Mouse (Mus musculus): Measurements from ENCODE around the gene Ldb2.

Gene Ldb2

DNA sequence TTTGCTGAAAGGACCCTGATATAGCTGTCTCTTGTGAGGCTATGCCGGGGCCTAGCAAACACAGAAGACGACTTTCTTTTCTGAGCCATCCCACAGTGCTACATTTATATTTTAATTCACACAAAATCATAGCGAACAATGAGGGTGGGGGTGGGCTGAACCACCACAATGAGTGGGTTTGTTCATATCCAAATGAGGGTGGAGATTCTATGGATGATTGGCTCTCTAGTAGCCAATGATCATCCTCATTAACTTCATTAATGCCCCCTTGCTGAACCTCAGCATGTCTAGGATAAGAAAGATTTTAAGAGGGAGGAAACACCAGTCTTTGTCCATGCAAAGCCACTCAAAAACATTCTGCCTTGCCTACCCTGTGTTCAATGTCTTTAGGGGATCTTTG lies 156.4 kb downstream of the Ldb2 start:
- DNase-seq = no peak

DNA sequence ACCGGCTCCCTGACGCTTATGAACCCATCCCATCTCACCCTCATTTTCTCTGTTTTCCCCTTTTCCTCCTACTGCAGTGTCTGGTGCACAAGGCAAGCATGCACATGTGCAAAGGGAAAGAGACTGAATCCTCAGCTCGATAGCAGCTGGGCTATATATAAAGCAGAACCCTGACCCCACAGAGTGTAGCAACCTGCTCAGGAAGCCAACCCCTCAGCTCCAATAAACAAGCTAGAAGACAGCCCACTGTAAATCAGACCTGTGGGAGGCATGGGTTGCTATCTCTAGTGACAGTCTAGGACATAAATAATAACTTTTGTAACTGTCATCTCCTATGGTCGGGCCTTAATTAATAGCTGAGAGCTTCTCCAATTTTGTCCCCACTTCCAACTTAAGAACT lies 158.4 kb downstream of the Ldb2 start:
- no peak for DNase-seq

DNA sequence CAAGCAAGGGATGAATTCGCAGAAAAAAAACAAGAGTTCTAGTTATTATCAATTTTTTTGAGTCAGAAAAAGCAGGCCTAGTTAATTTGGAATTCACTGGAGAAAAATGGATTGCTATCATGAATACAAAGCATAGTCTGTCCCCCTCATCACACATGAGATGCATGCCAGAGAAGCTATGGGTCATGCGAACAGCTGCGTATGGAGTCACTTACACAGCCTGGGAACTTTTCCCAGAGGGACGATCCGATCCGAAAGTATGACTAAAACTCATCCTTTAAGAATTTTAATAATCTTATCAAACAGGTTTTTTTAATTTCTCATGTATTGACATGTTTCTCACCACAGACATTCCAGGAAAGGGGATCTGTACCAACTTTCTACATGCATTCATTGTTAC lies 163.9 kb downstream of the Ldb2 start:
- no peak for DNase-seq

DNA sequence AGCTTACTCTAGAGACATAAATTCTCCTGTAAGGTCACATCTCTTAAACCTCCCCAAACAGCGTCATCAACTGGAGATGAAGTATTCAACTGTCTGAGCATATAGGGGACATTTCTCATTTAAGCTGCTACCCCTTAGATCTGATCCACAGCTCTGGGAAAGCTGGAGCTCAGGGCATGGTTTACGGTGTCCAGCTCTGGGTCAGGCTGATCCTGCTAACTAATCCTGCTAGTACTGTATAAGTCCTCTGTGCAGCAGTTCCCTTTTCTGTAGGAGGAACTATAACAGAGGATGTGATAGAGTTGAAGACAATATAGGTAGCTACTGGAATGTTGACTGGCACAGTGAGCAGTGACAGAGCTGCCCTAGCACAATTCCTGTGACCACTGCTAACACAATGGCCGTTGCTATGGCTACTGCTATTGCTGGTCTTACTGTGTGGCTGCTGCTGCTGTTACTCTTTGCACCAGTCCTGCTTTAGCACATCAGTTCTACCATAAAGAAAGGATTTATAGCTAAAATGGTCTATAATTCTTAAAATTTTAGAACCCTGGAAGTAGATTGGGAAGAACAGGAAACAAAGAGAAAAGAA lies 170.3 kb downstream of the Ldb2 start:
- no peak for DNase-seq

DNA sequence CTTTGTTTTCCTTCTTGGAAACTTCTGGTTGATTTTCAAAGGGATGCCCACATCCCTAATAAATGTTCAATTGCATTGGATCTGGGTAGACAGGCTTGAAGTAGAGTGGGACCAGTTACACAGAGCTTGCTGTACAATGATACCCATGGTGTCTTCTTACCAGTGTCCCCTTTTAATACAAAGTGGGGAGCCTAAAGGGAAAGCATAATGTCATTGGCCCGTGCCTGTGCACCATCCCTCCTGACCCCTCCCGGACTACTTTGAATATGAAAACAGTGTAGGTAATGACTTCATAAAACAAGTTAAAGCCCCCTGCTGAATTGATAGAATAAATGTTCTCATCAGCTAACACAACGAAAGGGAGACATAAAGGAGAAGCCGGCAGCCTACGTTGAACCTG lies 172.0 kb downstream of the Ldb2 start:
- DNase-seq = no peak

DNA sequence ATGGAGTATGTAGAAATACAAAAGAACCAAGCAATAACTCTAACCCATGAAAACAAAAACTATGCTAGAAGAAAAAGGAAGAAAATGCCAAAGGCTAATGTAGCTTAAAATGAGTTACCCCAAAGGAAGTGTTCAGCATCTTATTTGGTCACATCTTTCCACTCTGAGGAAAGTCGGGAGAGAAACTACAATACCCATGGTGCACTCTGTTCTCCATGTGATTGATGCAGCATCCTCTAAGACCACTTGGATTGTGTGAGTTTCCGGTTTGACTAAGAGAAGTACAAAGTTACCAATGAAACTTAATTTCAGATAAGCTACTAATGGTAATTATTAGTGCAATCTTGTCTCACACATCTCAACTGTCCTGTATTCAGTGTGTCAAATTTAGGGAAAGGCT lies 172.6 kb downstream of the Ldb2 start:
- DNase-seq = no peak

DNA sequence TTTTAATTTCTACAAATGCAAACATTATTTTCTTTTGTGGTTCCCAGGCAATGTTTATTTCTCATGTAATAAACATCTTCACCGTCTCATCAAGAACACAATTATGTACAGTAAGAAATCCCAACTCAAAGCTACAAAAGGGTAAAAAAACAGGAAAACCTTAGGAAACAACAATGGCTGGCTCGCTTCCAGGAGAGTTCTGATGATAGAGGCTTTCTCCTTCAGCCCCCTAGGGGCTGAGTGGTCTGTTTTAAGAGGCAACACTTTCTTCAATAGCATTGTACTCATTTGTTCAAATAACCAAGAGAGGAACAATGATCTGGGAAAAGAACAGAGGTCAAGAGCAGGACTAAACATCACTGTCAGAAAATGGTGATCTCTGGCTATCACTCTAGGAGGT lies 173.4 kb downstream of the Ldb2 start:
- no peak for DNase-seq

DNA sequence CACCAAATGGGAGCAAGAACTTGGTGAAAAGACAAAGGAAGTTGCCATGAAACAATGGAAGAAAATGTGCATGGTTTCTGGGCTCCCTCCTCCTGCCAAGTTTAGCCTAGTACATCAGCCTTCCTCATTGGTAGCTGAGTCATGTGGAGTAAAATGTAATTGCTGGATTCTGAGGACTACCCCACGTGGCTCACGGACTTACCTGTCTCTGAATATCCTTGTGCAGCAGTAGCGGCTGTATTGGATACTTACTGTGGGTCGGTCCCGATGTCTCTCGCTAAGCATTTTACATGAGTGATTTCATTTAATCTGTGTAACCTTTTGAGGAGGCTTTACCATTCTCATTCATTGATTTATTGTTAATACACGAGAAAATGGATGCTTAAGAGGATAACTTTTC lies 183.8 kb downstream of the Ldb2 start:
- no peak for DNase-seq

DNA sequence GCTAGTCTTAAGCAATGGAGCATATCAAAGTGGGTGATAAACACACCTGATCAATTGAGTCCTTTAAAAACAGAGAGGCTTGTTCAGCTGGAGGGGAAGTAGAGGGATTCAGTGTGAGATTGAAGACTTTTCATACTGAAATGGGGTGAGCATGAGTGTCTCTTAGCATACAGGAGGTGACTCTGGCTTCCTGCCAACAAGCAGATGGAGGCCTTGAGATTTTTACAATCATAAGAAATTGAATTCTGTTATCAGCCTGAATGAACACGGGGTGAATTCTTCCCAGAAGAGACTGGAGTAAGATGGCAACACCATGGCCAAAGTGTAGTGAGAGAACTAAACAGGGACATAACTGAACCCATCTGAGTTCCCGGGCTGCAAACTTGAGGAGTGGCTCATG lies 190.6 kb downstream of the Ldb2 start:
- peak; percentile 32 for DNase-seq

DNA sequence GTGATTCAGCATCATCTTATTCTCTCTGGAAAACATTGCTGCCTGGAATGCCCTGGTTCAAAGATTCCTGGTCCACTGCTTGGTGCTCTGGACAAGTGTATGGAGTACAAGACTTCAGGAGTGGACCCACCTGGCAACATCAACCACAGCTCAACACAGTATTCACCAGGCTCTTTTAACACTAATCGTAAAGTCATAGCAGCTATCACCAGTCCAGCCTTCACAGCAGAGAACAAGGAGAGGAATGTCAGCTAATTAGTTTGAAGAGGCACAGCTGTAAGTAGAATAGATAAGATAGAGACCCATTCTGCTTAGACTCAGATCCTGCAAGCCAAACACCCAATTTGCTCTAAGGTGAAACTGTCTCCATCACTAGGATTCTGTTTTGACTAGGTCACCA lies 198.1 kb downstream of the Ldb2 start:
- no peak for DNase-seq

DNA sequence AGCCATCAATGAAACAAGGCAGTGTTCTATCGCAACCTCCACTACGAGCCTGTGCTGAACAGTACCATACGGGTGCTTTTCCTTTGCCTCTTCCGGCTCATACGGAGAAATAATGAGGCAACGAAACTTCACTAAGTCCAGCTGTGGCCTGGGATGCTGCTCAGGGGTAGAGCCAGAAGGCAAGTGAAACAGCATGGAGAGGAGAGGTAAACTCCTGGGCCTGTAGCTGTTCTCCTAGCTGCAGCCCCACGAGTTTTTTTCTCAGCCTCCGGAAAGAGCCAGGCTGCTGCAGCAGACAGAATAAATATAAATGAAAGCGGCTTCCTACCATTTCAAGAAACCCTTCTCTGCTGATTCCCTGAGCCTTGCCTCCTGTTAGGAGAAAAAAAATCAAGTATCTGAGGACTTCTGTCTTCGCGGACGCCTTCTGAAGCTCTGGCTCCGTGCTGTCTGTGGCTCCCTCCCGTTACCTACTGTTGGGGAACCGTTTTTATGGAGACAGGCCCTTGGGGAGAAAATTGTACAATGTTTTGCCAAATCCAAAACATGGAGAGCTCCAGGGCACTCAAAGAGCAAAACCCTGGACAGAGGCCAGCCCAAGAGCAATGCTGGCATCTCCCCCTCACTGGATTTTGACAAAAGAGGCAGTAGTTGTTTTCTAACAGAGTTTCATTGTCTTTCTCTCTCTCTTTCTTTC lies 205.8 kb downstream of the Ldb2 start:
- peak; percentile 51 for DNase-seq

DNA sequence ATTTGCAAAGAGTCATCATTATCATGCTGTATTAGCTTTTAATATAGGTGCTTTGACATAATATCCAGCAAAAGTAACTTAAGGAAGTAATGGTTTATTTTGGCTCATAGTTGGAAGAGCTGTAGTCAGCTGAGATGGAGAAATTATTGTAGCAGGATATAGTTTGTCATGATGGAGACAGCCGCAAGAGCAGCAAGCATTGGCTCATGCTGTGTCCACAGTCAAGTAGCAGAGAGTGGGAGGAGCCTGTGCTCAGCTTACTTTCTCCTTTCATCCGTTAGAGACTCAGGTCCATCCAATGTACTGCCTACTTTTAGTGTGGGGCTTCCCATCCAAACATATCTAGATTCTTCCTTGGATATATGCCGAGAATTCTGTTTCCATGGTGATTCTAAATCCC lies 208.7 kb downstream of the Ldb2 start:
- DNase-seq = no peak

DNA sequence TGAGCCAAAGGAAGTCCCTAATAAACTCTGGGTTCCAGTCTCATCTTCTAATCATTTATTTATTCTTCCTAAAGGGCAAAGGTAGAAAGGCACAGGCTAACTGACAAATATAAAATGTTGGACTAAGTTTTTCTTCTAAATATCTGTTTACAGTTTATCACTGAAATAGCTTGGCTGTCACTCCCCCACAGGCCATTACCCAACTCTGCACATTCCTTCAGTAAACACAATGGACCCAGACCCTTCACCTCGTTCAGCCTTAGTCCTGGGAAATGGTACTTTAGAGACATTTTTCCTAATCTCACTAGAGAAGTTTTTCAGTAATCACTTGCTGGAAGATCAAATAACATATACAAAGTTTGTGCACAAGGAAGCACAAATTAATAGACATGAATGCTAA lies 210.2 kb downstream of the Ldb2 start:
- no peak for DNase-seq

DNA sequence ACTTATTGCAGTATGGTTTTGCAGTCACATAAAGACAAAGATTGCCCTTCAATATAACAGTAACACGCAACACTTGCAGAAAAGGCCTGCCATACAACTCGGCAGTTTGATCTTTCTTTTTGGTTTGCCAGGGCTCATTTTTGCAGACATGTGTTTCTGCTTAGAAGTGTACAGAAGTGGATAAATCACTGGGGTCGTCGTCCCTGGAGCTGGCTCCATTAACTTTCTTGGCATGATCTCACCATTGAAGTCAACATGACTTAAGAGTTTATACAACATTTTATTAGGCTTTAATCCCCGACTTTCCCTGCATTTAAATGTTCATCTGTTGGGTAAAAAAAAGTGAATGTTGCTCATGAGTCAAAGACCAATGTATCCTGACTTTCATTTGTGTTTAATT lies 212.9 kb downstream of the Ldb2 start:
- no peak for DNase-seq

DNA sequence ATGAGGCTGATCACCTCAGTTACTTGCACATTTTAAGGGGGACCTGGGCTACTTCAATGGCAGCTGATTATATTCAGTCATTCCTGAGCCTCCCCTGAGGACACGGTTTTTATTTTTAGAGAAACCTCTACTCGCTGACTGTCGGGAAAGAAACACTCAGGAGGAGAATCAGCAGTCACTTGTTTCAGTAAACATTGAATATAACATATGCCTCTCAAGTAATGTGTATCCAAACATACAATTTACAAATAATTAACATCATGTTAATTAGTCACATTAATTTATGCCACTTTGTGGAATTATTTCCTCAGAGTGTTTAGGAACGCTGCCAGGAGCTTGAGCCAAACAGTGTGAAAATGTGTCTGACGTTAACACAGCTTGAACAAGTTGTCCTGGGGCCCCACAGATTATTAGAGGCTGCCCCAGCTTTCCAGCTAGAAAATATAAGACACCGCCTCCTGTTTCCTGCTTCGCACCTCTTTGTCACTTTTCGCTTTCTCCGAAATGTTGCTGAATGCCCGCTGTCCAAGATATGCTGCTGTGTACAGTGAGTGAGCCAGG lies 219.5 kb downstream of the Ldb2 start:
- peak; percentile 18 for DNase-seq

DNA sequence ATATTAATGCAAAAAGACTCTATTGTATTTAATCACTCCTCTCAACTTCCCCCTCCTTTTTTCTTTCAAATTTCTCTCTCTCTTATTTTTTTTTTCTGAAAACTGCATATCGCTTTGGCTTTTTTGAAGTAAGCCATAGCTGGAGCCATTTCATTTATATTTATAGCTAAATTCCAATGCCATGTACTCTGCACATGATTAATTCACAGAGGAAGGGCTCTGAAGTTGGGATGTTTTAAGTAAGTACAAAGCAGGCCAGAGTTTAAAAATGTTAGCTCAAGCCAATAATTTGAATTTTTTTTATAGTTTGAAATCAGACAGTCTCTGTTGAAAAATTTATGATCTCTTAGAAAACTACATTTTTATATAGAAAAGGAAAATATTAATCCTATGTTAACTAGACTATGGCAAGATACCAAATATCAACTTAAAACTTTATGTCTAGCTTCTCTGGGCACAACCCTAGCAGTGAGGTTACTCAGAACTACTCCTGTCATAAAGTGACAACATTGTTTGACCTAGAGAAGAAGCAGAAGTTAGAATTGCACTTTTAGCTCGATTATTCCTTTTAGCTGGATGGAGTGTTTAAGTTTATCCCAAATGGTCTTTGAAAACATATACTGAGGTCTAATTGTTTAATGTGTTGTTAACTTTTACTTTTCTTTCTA lies 222.7 kb downstream of the Ldb2 start:
- no peak for DNase-seq

DNA sequence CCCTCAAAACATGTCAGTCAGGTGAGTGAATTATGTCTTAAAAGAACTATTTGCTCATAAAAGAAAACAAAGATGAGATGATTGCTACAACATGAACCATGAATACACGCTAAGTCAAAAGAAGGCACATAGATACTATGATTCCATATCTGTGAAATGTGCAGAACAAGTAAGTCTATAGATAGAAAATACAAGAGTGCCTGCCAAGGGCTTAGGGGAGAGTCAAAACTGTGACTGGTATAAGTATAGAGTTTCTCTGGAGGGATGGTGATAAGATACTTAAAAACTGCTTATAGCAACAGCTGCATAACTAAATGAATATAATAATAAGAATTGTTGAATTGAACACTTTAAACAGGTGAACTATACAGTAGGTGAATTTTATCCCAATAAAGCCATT lies 224.8 kb downstream of the Ldb2 start:
- DNase-seq = no peak

DNA sequence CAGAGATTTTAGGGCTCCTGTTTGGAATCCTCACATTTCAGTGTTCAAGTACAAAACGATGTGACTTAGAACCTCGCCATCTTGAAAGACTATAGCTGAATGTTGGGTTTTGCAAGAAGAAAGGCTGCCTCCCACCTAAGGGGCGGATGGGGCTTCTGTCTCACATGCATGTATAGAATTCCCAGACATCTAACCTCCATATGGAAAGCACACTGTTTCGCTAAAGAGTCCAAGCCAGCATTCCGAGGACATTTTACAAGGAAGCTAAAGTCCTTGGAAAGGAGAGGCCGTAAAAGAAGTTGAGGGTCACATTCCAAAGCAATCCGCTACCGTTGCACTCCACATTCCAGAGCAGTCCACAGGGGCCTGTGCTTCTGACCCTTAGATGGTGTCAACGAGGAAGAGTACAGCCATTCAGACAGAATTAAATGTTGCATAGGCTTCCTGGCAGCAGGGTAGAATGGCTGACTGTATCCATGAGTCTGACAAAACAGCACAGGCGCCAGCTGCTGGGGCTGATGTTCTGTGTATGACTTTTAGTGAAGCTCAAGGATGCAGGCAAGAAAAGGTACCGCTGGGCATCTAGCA lies 245.6 kb downstream of the Ldb2 start:
- DNase-seq = no peak

DNA sequence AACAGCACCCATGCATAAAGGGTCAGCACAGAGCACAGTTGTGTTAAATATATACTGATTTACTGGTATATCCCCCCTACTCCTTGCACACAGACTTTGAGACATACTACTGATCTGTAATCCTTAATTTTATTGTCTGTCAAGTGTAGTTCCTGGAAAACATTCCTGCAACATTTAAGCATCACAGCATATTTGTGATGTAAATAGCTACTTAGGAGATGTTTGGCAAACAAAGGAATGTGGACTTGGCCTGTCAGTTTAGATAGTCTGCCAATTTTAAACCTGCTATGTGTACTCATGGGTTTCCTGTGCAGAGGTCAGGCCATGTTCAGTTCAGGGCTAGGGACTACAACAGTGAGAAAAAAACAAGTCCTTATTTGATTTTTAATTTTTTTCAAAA lies 246.3 kb downstream of the Ldb2 start:
- DNase-seq = no peak

DNA sequence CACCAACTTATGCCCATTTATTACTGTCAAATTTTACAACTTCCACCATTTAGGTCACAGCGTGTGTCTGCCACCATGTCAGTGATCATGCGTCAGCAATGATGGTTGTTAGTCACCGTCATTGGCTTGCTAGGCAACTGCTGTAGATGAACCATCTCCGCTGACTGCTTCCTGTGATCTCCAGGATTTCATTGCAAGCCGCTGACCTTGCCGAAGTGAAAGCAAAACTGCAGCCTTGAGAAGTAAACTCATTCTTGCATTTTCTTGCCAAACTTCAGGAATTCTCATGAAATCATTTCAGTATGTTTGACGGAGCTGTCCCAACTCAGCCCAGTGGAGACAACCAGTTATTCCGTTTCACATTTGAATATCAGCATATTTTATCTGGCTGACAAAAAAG lies 247.4 kb downstream of the Ldb2 start:
- no peak for DNase-seq

DNA sequence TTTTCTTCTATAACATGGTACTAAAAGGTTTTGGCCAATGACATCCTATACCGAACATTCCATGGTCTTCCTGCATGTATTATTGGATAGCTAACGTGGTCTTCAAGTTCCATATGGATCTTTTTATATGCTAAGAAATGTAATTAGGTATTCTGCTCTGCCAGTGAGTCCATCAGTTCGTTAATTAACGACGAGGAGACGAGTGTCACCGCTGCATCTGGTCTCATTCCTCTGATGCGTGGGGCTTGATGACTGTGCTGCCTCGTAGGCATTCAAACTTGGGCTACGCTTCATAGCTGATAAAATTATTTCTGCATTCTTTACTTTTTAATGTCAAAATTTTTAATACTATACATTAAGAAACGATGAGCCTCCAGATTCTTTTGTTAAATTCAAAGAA lies 251.0 kb downstream of the Ldb2 start:
- no peak for DNase-seq

DNA sequence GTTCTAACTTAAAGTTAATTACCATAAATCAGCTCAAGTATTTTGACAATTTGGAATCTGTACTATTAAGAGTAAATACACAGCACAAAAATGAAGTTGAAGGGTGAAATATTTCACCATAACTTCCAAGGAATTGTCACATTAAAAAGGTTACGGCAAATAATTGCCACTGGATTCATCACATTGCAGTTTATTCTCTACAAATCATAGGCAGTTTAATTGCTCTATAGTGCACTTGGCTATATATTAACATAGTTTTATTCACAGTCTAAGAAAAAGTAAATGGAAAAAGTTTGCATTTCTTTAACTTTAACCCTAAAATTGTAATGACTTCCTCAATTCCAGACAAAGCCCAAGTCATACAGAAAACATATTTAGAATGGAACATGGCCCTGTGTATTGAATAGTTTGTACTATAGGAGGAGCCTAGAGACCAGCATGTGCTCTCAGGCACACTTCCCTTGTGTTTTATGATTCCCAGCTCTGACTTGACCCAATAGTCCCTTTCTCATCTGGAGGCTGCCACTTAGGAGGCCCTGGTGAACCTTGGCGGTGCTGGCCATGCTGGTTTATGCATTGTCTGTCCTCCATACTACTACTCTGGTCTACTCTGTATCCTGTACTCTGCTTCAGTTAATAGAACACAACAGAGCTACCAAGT lies 255.9 kb downstream of the Ldb2 start:
- DNase-seq = no peak

DNA sequence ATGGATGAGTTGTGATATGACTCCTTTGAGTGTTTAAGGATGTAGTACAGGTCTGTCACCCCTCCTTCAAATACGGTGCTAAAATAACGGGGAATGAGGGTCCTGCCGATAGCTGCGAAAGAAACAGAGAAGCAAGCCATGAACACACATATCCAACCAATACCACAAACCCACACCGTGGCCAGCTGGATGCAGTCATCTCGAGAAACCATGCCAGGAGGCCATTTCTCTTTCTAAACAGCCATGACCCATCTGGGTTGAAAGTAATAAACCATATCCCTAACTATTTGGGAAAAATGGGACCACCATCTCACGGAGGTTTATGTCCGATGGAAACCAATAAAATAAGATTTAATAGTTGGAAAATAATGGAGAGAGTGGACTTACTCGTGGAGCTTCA lies 257.7 kb downstream of the Ldb2 start:
- no peak for DNase-seq

All from right cerebral cortex, postnatal 4 days (tissue).